Mouse (Mus musculus): ENCODE data around the gene Hmg20b. TPM values are rescaled to one million over a fixed set of nuclear protein-coding genes. Genes with fewer than 3 reads are reported as not detected.

Hmg20b gene
- total and polyA plus RNA-seq, 2 experiments from 2014 or later = 20.8 to 36.8 TPM

- Histone ChIP-seq H3K4me3 (ENCODE audit: low read length) (no peak overlapping the region), H3K36me3 (ENCODE audit: insufficient read depth, low read length) (peaks cover 36% of the 10 kb centered on the region), H3K27me3 (ENCODE audit: insufficient read depth, low read length) (no peaks in the 10 kb centered on the region), H3K27ac (no peak overlapping the region), H3K4me1 (ENCODE audit: insufficient read depth, low read length) (peaks cover 4% of the 10 kb centered on the region; the same call in 1 of the 2 replicates), H3K4me2 (ENCODE audit: low read depth, low read length) (no peak overlapping the region), H3K9ac (replicated peaks; ENCODE audit: low read length) (no peak overlapping the region), H3K9me3 (ENCODE audit: low read length) (no peaks in the 10 kb centered on the region)
- ATAC-seq (peak; percentile 55; the same call in 1 of the 2 replicates), DNase-seq (ENCODE audit: low spot score) (peak; percentile 57)
- 19% methylated on average over 6 of the region's 9 CpGs for WGBS
- peak; percentile 86 for TF ChIP-seq CTCF (IDR thresholded peaks at IDR 0.05; ENCODE audit: low read depth)
Observed at GRCm38 (mm10) chr10:81304597-81305238, 45.6 kb downstream of the Hmg20b start.

GRCm38 (mm10) chr10:81303761-81304160, 46.5 kb downstream of the Hmg20b start:
- no peak for DNase-seq (ENCODE audit: low spot score)
- H3K9ac ChIP-seq (replicated peaks; ENCODE audit: low read length) = no peak overlapping the region

GRCm38 (mm10) chr10:81303258-81303657, 47.0 kb downstream of the Hmg20b start:
- peaks cover 4% of the 10 kb centered on the region; the same call in 1 of the 2 replicates for H3K4me1 ChIP-seq (ENCODE audit: insufficient read depth, low read length)
- H3K4me3 ChIP-seq (ENCODE audit: low read length) = no peak overlapping the region
- no peak overlapping the region for H3K4me2 ChIP-seq (ENCODE audit: low read depth, low read length)
- ATAC-seq = no peak
- peaks cover 25% of the 10 kb centered on the region for H3K36me3 ChIP-seq (ENCODE audit: insufficient read depth, low read length)
- no peak for DNase-seq (ENCODE audit: low spot score)
- no peak for TF ChIP-seq CTCF (IDR thresholded peaks at IDR 0.05; ENCODE audit: low read depth)
- 80% methylated on average over 10 of the region's 10 CpGs for WGBS
- no peaks in the 10 kb centered on the region for H3K9me3 ChIP-seq (ENCODE audit: low read length)
- no peaks in the 10 kb centered on the region for H3K27me3 ChIP-seq (ENCODE audit: insufficient read depth, low read length)
- no peak overlapping the region for H3K9ac ChIP-seq (replicated peaks; ENCODE audit: low read length)
- no peak overlapping the region for H3K27ac ChIP-seq

More at GRCm38 (mm10) chr10:81303761-81304160, 46.5 kb downstream of the Hmg20b start:
- H3K4me3 ChIP-seq (ENCODE audit: low read length) = no peak overlapping the region
- no peaks in the 10 kb centered on the region for H3K9me3 ChIP-seq (ENCODE audit: low read length)
- peaks cover 4% of the 10 kb centered on the region; the same call in 1 of the 2 replicates for H3K4me1 ChIP-seq (ENCODE audit: insufficient read depth, low read length)
- no peak for ATAC-seq
- H3K27ac ChIP-seq = no peak overlapping the region
- H3K4me2 ChIP-seq (ENCODE audit: low read depth, low read length) = no peak overlapping the region
- TF ChIP-seq CTCF (IDR thresholded peaks at IDR 0.05; ENCODE audit: low read depth) = no peak
- no peaks in the 10 kb centered on the region for H3K27me3 ChIP-seq (ENCODE audit: insufficient read depth, low read length)
- 81% methylated on average over 7 of the region's 7 CpGs for WGBS
- H3K36me3 ChIP-seq (ENCODE audit: insufficient read depth, low read length) = peaks cover 28% of the 10 kb centered on the region

GRCm38 (mm10) chr10:81302781-81303218, 47.5 kb downstream of the Hmg20b start:
- WGBS = 54% methylated on average over 13 of the region's 14 CpGs
- H3K4me2 ChIP-seq (ENCODE audit: low read depth, low read length) = no peak overlapping the region
- no peaks in the 10 kb centered on the region for H3K27me3 ChIP-seq (ENCODE audit: insufficient read depth, low read length)
- H3K27ac ChIP-seq = no peak overlapping the region
- no peak for TF ChIP-seq CTCF (IDR thresholded peaks at IDR 0.05; ENCODE audit: low read depth)
- H3K9me3 ChIP-seq (ENCODE audit: low read length) = no peaks in the 10 kb centered on the region
- ATAC-seq = no peak
- H3K4me1 ChIP-seq (ENCODE audit: insufficient read depth, low read length) = peaks cover 4% of the 10 kb centered on the region; the same call in 1 of the 2 replicates
- no peak overlapping the region for H3K4me3 ChIP-seq (ENCODE audit: low read length)
- no peak for DNase-seq (ENCODE audit: low spot score)
- peaks cover 20% of the 10 kb centered on the region for H3K36me3 ChIP-seq (ENCODE audit: insufficient read depth, low read length)
- no peak overlapping the region for H3K9ac ChIP-seq (replicated peaks; ENCODE audit: low read length)

- H3K9ac ChIP-seq (replicated peaks; ENCODE audit: low read length) = no peak overlapping the region
- H3K36me3 ChIP-seq (ENCODE audit: insufficient read depth, low read length) = peaks cover 15% of the 10 kb centered on the region
- no peak for TF ChIP-seq CTCF (IDR thresholded peaks at IDR 0.05; ENCODE audit: low read depth)
- H3K4me1 ChIP-seq (ENCODE audit: insufficient read depth, low read length) = peaks cover 4% of the 10 kb centered on the region; the same call in 1 of the 2 replicates
- no peak for ATAC-seq
- H3K27me3 ChIP-seq (ENCODE audit: insufficient read depth, low read length) = no peaks in the 10 kb centered on the region
- H3K27ac ChIP-seq = no peak overlapping the region
- no peak overlapping the region for H3K4me2 ChIP-seq (ENCODE audit: low read depth, low read length)
- DNase-seq (ENCODE audit: low spot score) = no peak
- no peaks in the 10 kb centered on the region for H3K9me3 ChIP-seq (ENCODE audit: low read length)
- WGBS = 47% methylated on average over 4 of the region's 4 CpGs
- H3K4me3 ChIP-seq (ENCODE audit: low read length) = no peak overlapping the region
Observed at GRCm38 (mm10) chr10:81302288-81302687, 48.0 kb downstream of the Hmg20b start.

GRCm38 (mm10) chr10:81301321-81301720, 49.0 kb downstream of the Hmg20b start:
- Histone ChIP-seq H3K9ac (replicated peaks; ENCODE audit: low read length) (no peak overlapping the region), H3K4me3 (ENCODE audit: low read length) (no peak overlapping the region), H3K4me1 (ENCODE audit: insufficient read depth, low read length) (peaks cover 4% of the 10 kb centered on the region; the same call in 1 of the 2 replicates), H3K9me3 (ENCODE audit: low read length) (no peaks in the 10 kb centered on the region), H3K27me3 (ENCODE audit: insufficient read depth, low read length) (no peaks in the 10 kb centered on the region), H3K4me2 (ENCODE audit: low read depth, low read length) (no peak overlapping the region), H3K36me3 (ENCODE audit: insufficient read depth, low read length) (peaks cover 5% of the 10 kb centered on the region; the same call in 1 of the 2 replicates), H3K27ac (no peak overlapping the region)
- TF ChIP-seq CTCF (IDR thresholded peaks at IDR 0.05; ENCODE audit: low read depth) = no peak
- DNase-seq (ENCODE audit: low spot score) (no peak), ATAC-seq (no peak)
- 71% methylated on average over 9 of the region's 9 CpGs for WGBS

GRCm38 (mm10) chr10:81300352-81300907, 49.9 kb downstream of the Hmg20b start:
- Histone ChIP-seq H3K36me3 (ENCODE audit: insufficient read depth, low read length) (no peaks in the 10 kb centered on the region), H3K27ac (no peak overlapping the region), H3K9me3 (ENCODE audit: low read length) (no peaks in the 10 kb centered on the region), H3K9ac (replicated peaks; ENCODE audit: low read length) (no peak overlapping the region), H3K27me3 (ENCODE audit: insufficient read depth, low read length) (no peaks in the 10 kb centered on the region), H3K4me3 (ENCODE audit: low read length) (no peak overlapping the region), H3K4me1 (ENCODE audit: insufficient read depth, low read length) (peaks cover 4% of the 10 kb centered on the region; the same call in 1 of the 2 replicates), H3K4me2 (ENCODE audit: low read depth, low read length) (no peak overlapping the region)
- no peak for TF ChIP-seq CTCF (IDR thresholded peaks at IDR 0.05; ENCODE audit: low read depth)
- WGBS = 72% methylated on average over 9 of the region's 9 CpGs
- DNase-seq (ENCODE audit: low spot score) (no peak), ATAC-seq (no peak)
